In genomic region chr9:20740407-20740806, GRCm38 (mm10) we compare ENCODE assay signal across 8 mouse cellular contexts. TPM values are rescaled to one million over a fixed set of nuclear protein-coding genes. Genes with fewer than 3 reads are reported as not detected.
DNase-seq lines count a peak whose midpoint lies in the region; ATAC-seq lines count a peak whose summit lies in the region.

No protein-coding gene starts in this region.

- WGBS in hindbrain, embryonic 16.5 days, result under 1% methylated on average over 12 of the region's 12 CpGs

- no peak overlapping the region for H3K27ac ChIP-seq in hindbrain, embryonic 16.5 days (ENCODE audit: low read depth, low read length)

- peak; percentile 62 for ATAC-seq in hindbrain, embryonic 16.5 days

- H3K4me1 ChIP-seq in hindbrain, embryonic 16.5 days (ENCODE audit: control insufficient read depth, insufficient read depth, low read depth, low read length), result peaks cover 10% of the 10 kb centered on the region

- DNase-seq in WW6 (ENCODE audit: low read depth, low spot score), result peak; percentile 80
- peak; percentile 61 to 73 for DNase-seq in cerebellum, postnatal 36 days
- peak; percentile 81 to 87 for DNase-seq in frontal cortex, postnatal 36 days (ENCODE audit: low spot score in 2 of 2)
- DNase-seq in left cerebral cortex, adult 11 months (ENCODE audit: low spot score), result peak; percentile 58
- peak; percentile 91 for DNase-seq in lung, postnatal 36 days
- DNase-seq in right cerebral cortex, adult 18-20 months, result peak; percentile 83
- DNase-seq in urinary bladder, adult 2 months (ENCODE audit: low spot score), result peak; percentile 78

- H3K4me2 ChIP-seq in hindbrain, embryonic 16.5 days (ENCODE audit: low read length), result 0 out of 2 replicates have a peak overlapping the region, but pooled peaks have one; percentile 10

- H3K9me3 ChIP-seq in hindbrain, embryonic 16.5 days (ENCODE audit: control insufficient read depth, low read length), result no peaks in the 10 kb centered on the region

- H3K4me3 ChIP-seq in hindbrain, embryonic 16.5 days (ENCODE audit: low read length), result no peak overlapping the region

- no peaks in the 10 kb centered on the region for H3K27me3 ChIP-seq in hindbrain, embryonic 16.5 days (replicated peaks; ENCODE audit: control insufficient read depth, insufficient read depth, low read length)

- no peak overlapping the region for H3K9ac ChIP-seq in hindbrain, embryonic 16.5 days (ENCODE audit: low read depth, low read length)

- no peaks in the 10 kb centered on the region for H3K36me3 ChIP-seq in hindbrain, embryonic 16.5 days (ENCODE audit: control insufficient read depth, insufficient read depth, low read length)

RNA-seq across cellular contexts. Expression of gene Olfm2, which starts 5.7 kb away (rescaled TPM):
- 250 and 269 TPM in 2 replicates for polyA plus RNA-seq in hindbrain, embryonic 16.5 days (2015; fragmentation: Nextera tagmentation; extraction: Ambion mirVana)
- polyA plus RNA-seq in urinary bladder, adult 2 months (2012; rRNA removed), result 4.7 and 6.2 TPM in 2 replicates

Comparison
In these comparisons a context has a peak if more than half of its experiments do, and no peak if none do; other contexts are left out.
1. RNA of gene Olfm2, which starts 5.7 kb away (polyA plus RNA-seq): 250 to 269 TPM in hindbrain, embryonic 16.5 days; 4.7 to 6.2 TPM in urinary bladder, adult 2 months; every median in the first group is over 10 times any median in the second.
2. Peak in every context shown above with its lines, with median percentiles within 50 percentile points of each other: DNase-seq.